Mouse (Mus musculus) cerebellum, adult 2 months (tissue): ENCODE measurements around the gene Pgf. TPM values are rescaled to one million over a fixed set of nuclear protein-coding genes. Genes with fewer than 3 reads are reported as not detected.

Experiments
- DNase-seq, 2 experiments: peaks; one replicate each; pipeline ENCODE4 v3.0.0; 2021
- H3K27ac ChIP-seq: fragments of 200-500 bp; 2 replicates; pipeline ENCODE4 v1.5.1; 2012; ENCODE audit warnings: low read length, control low read depth, inconsistent platforms; ENCODE audit not compliant: insufficient read depth
- H3K27me3 ChIP-seq: fragments of 200-500 bp; 2 replicates; pipeline ENCODE4 v1.6.1; 2012; ENCODE audit warnings: inconsistent platforms, mild to moderate bottlenecking, low read length, moderate library complexity; ENCODE audit not compliant: control insufficient read depth, insufficient read depth
- H3K4me1 ChIP-seq: fragments of 200-500 bp; 2 replicates; pipeline ENCODE4 v1.6.1; 2011; ENCODE audit warnings: low read length; ENCODE audit not compliant: control insufficient read depth, insufficient read depth
- H3K4me3 ChIP-seq: fragments of 200-500 bp; replicated peaks from 2 replicates; pipeline ENCODE3; 2011; ENCODE audit warnings: mild to moderate bottlenecking, low read depth, low read length, control low read depth; ENCODE audit not compliant: insufficient read depth
- CTCF ChIP-seq: fragments of 200-500 bp; IDR thresholded peaks from 2 replicates; pipeline ENCODE4 v1.5.1; 2011; ENCODE audit warnings: low read depth, mild to moderate bottlenecking, control low read depth, low read length, moderate library complexity, borderline replicate concordance; ENCODE audit not compliant: insufficient read depth
- POLR2A ChIP-seq: fragments of 200-500 bp; IDR thresholded peaks from 2 replicates; pipeline ENCODE4 v1.6.1; 2011; ENCODE audit warnings: low read length, control low read depth, borderline replicate concordance; ENCODE audit not compliant: insufficient read depth
- WGBS: fragments of 180-500 bp; shearing (Covaris S2); methylation state at CpG from one replicate; pipeline ENCODE4 v1.1.7; 2018; 5-methylcytosine and 5-hydroxymethylcytosine counted together
- polyA plus RNA-seq: library from polyadenylated mRNA; depleted of rRNA; stranded (reverse); fragments of >200 nt; gene quantifications from 2 replicates; pipeline ENCODE4 v1.2.3, GENCODE M21; 2012

Pgf gene
- polyA plus RNA-seq, 1 experiment = 6.1 TPM

DNA sequence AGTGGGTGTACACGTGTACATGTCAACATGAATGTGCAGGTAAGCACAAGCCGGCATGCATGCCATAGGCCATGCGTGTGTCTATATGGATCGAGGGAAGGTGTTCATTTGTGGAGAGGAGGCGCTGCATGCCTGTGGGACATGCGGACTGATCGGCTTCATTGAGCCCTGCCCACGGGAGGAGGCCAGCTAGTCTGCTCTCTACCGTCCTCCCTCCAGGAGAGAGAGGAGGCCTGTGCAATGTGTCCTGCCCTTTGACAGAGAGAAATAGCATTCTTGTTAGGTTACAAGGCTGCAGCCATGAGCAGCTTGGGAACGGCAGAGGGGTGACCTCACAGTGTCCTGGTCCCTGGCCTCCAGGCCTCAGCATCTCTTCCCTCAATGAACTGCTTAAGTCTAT is 18.6 kb upstream of the Pgf start:
- H3K27me3 ChIP-seq = no peaks in the 10 kb centered on the region
- H3K4me3 ChIP-seq = no peak overlapping the region
- no peak for DNase-seq
- TF ChIP-seq POLR2A (no peak), CTCF (no peak)
- H3K4me1 ChIP-seq = peaks cover 2% of the 10 kb centered on the region; the same call in 1 of the 2 replicates
- H3K27ac ChIP-seq = no peak overlapping the region
- WGBS = 94% methylated on average over 10 of the region's 10 CpGs

DNA sequence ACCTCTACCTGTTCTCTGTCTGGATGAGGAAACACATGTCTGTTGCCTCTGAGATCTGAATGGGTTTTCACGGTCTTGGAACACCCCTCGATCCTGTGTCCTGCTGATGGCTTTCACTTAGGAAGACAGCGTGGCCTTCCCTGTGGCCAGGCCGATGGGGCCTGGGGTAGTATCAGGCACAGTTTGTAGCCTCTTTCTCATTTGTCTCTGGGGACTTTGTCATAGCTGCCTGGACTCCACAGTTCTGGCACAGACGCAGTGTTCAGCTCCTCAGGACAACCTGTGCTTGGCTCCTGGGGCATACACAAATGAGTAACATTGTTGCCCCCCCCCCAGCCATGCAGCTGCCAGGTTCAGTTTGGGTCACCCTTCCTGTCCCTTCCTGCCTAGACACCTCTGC is 17.5 kb upstream of the Pgf start:
- TF ChIP-seq POLR2A (no peak), CTCF (no peak)
- WGBS = 54% methylated on average over 5 of the region's 5 CpGs
- H3K4me1 ChIP-seq = no peaks in the 10 kb centered on the region; the same call in 1 of the 2 replicates
- H3K27ac ChIP-seq = no peak overlapping the region
- no peaks in the 10 kb centered on the region for H3K27me3 ChIP-seq
- H3K4me3 ChIP-seq = no peak overlapping the region
- no peak for DNase-seq

DNA sequence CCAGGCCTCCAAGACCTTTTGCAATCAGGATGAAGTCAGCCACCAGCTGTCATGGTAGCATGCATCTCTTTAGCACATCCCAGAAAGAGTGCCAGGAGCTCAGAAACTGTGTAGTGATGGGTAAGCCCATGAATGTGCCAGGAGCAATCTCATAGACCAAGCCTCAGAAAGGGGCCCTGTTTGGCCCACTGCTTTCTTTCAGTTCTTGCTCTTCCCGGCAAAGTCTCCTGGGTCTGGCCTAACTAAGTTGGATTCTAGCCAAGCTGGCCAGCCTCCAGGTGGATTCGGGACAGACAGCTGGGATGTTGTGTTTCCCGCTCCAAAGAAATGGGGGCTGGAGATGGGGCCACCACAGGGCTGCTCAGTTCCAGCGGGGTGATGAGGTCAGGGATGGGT is 17.0 kb upstream of the Pgf start:
- 29% methylated on average over 4 of the region's 4 CpGs for WGBS
- H3K27me3 ChIP-seq = no peaks in the 10 kb centered on the region
- DNase-seq = peak in 1 of 2 experiments; percentile 39
- no peak overlapping the region for H3K27ac ChIP-seq
- H3K4me3 ChIP-seq = no peak overlapping the region
- TF ChIP-seq POLR2A = no peak
- TF ChIP-seq CTCF = no peak
- no peaks in the 10 kb centered on the region; the same call in 1 of the 2 replicates for H3K4me1 ChIP-seq

DNA sequence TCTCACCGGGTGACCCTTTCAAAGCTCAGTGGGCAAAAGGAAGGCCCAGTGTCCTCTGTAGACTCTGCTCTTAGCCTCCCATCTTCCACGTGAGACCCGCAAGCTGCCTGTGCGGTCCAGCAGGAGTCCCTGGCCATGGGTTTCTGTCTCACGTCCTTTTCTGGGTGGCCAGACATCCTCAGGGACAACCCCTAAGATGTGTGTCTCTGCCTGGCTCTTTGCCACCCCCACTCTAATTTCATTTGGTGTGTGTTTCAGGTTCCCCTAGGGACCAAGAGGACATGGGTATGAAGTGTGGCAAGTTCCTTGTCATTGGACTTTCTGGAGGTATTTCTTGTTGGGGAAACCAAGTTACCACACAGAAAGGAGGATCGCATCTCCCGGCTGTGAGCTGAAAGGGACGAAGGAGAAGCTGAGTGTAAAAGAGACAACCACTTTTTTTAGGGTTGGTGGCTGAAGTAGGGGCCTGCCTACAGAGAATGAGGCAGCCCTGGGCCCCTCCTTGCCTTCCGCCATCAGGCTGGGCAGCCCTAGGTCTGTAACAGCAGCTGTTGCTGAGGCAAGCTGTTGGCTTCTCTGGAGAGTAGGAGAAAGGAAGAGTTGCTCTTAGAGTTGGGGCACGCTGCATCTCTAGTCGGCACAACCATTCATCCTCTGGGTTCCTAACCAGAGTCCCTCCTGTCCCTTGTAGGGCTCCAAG is 16.5 kb upstream of the Pgf start:
- no peaks in the 10 kb centered on the region for H3K27me3 ChIP-seq
- DNase-seq = no peak
- H3K4me3 ChIP-seq = no peak overlapping the region
- H3K4me1 ChIP-seq = no peaks in the 10 kb centered on the region; the same call in 1 of the 2 replicates
- WGBS = 72% methylated on average over 11 of the region's 11 CpGs
- no peak for TF ChIP-seq POLR2A
- TF ChIP-seq CTCF = no peak
- no peak overlapping the region for H3K27ac ChIP-seq

DNA sequence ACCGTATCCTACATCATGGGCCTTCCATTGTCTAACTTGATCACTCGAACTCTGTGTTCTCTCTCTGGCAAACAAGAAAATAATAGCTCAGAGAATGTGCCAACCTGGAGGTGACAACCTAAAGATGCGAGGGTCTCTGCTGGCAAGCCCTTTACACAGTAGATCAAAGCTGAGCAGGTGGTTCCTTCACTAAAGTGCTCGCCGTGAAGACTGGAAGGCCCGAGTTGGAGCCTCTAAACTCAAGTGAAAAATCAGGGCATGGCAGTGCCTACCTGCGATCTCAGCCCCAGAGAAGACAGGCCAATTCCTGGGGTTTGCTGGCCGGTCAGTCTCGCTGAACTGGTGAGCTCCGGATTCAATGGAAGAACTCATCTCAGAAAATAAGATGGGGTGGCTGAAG is 15.6 kb upstream of the Pgf start:
- H3K4me1 ChIP-seq = no peaks in the 10 kb centered on the region; the same call in 1 of the 2 replicates
- H3K4me3 ChIP-seq = no peak overlapping the region
- TF ChIP-seq POLR2A = no peak
- no peak for TF ChIP-seq CTCF
- WGBS = 59% methylated on average over 10 of the region's 10 CpGs
- no peak overlapping the region for H3K27ac ChIP-seq
- H3K27me3 ChIP-seq = no peaks in the 10 kb centered on the region
- DNase-seq = no peak

DNA sequence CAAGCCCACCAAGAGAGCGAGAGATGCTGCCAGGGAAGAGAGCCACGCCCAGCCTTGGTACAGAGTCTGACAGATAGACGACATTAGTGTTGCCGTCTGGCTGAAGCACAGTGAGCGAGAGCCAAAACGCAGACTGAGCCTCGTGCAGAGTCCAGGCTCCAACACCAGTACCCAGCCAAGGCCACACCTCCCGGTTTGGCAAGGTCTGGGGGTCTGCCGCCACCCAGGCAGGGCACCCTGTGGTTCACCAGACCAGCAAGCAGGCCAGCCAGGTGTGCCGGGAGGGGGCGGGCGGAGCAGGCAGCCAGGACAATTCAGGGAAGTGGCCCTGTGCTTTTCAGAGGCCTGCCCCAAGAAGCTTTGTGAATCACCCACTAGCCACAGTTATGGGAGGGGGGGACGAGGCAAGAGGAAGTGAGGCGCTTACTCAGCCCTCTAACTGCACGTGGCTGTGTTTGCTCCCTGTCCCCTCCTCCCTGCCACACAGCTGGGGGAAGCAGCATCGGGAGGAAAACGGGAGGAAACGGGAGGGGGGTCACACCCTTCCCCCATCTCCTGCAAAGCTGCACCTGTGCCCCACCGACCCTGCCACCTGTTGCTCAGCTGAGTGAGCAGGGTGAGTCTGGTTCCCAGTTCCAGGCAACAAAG is 15.0 kb upstream of the Pgf start:
- WGBS = 18% methylated on average over 19 of the region's 19 CpGs
- H3K4me3 ChIP-seq = no peak overlapping the region
- no peaks in the 10 kb centered on the region; the same call in 1 of the 2 replicates for H3K4me1 ChIP-seq
- H3K27ac ChIP-seq = no peak overlapping the region
- no peaks in the 10 kb centered on the region for H3K27me3 ChIP-seq
- no peak for TF ChIP-seq POLR2A
- no peak for TF ChIP-seq CTCF
- no peak for DNase-seq

DNA sequence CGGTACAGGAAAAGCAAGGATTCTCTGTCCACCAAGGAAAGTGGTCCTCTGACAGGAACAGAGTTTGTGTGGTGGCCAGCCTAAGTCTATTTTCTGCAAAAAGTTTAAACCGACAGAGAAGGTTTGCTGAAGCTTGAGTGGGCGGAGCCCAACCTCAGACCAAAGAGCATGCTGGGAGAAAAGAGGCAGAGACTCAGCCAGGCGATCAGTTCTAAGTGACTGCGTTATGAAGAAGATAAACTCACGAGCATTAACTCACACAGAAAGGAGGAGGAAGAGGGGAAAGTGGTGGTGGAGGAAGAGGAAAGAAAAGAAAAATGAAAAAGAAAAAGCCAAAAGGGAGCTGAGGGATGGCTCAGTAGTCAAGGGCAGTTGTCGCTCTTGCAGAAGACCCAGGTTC is 12.7 kb upstream of the Pgf start:
- WGBS = 90% methylated on average over 7 of the region's 7 CpGs
- Histone ChIP-seq H3K4me3 (no peak overlapping the region), H3K27ac (no peak overlapping the region), H3K4me1 (no peaks in the 10 kb centered on the region; the same call in 1 of the 2 replicates), H3K27me3 (no peaks in the 10 kb centered on the region)
- TF ChIP-seq CTCF = no peak
- TF ChIP-seq POLR2A = no peak
- no peak for DNase-seq

DNA sequence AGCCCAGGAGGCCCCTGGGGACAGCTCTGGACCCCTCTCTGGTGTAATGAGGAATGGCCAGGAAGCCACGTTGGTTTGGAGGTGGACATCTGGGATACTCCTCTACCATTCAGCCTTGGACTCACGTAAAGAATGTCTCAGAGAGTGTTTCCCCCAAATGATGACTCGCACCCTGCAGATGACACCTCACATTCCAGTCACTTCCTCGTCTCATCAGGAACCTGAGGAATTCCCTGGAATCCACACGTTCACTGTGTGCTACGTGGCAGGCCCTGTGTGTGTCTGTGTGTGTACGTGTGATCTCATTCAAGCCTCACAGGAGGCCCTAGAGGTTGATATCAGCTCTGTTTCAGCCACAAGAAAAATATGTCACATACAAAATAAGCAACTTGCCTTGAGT is 8.8 kb upstream of the Pgf start:
- DNase-seq = no peak
- WGBS = 76% methylated on average over 7 of the region's 7 CpGs
- no peaks in the 10 kb centered on the region for H3K27me3 ChIP-seq
- no peak for TF ChIP-seq POLR2A
- no peak for TF ChIP-seq CTCF
- no peaks in the 10 kb centered on the region for H3K4me1 ChIP-seq
- no peak overlapping the region for H3K4me3 ChIP-seq
- no peak overlapping the region for H3K27ac ChIP-seq
